Mouse (Mus musculus) layer of hippocampus, adult 9-10 months (tissue): ENCODE results near the gene Atg101.
A peak's percentile ranks its signal among the peaks of the same experiment; 100 is the strongest.

ENCODE experiments used
- DNase-seq: peaks from one replicate; pipeline ENCODE4 v3.0.0; 2022; ENCODE audit warnings: low spot score

The Atg101 gene

DNA sequence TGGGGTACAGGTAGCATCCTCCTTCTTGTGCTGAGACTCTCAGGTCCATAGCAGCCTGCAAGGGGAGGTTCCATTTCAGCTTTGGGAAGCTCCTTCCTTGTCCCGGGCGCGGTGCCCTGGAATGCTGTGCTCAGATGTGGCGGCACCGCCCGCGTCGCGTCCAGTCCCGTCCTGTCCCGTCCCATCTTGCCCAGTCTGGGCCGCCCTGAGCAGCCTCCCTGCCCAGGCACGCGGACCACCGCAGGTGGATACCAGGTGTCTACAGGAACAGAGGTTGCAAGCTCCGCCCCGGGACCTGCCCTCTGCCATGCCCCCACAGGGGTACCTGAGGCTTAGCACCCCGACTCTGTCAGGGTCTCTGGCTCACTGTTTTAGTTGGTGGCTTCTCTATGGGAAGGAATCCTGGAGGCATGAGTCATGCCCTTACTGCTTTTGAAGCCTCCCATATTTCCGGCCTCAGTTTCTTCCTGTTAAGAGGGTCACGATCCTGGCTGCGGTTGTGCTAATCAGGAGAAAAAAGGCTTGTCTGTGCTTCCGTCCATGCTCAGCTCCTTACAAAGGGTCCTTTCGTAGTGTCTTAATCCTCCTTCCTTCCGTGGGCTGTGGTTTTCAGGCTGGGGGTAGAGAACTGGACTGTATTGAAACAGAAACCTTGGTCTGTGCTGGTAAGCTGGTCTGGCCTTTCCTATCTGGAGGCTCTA lies 52.6 kb downstream of the Atg101 start:
- DNase-seq, result no peak

DNA sequence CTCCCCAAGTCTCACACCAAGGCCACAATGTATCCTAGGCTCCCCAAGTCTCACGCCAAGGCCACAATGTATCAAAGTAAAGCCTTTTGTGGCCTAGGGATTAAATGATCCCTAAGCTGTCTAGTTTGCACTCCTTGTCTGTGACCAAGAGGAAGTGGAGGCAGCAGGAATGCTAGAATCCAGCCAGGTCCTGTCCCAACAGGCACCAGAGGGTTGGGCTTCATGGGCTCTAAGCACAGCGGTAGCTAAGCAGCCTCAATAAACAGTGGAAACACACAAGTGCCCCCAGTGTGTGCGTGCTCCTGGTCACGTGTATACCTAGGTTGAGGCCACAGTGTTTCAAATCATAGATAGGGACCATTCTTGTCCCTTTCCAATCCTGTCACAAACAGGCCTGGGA lies 54.3 kb downstream of the Atg101 start:
- no peak for DNase-seq

DNA sequence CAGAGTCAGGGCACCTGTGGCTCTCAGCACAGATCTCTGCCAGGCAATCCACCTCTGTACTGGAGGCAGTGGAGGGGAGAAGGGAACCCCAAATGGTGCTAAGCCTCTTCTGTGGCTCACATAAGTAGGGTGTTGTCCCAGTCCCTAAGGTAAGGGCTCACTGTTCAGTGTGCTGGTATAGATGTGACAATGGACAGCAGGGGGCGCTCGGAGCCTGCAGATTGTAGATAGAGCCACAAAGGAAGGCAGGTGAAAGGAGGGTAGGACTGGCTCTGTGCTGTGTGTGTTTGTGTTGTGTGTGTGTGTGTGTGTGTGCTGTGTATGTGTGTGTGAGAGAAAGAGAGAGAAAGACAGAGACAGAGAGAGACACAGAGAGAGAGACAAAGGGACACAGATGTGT lies 55.5 kb downstream of the Atg101 start:
- DNase-seq, result peak; percentile 84
